Mouse (Mus musculus): ENCODE results near the gene Stag2. TPM values are rescaled to one million over a fixed set of nuclear protein-coding genes. Genes with fewer than 3 reads are reported as not detected.

Stag2 gene
- polyA plus RNA-seq, 1 experiment = 8.2 TPM

- Histone ChIP-seq H3K4me3 (peak overlapping the region; percentile 59), H3K4me2 (ENCODE audit: low read depth) (peak overlapping the region; percentile 81), H3ac (ENCODE audit: control insufficient read depth, insufficient read length) (no peak overlapping the region), H3K27me3 (ENCODE audit: control insufficient read depth, insufficient read depth, insufficient read length) (no peaks in the 10 kb centered on the region), H3K79me2 (ENCODE audit: control insufficient read depth, insufficient read depth) (peaks cover 67% of the 10 kb centered on the region), H3K36me3 (ENCODE audit: control insufficient read depth, insufficient read depth) (no peaks in the 10 kb centered on the region)
- TF ChIP-seq E2F4 (IDR thresholded peaks at IDR 0.05; ENCODE audit: insufficient read depth) (no peak), REST (IDR thresholded peaks at IDR 0.05; ENCODE audit: insufficient read depth, insufficient read length) (no peak), SRF (IDR thresholded peaks at IDR 0.05; ENCODE audit: control insufficient read depth, insufficient read length, low read depth) (no peak), MYOG (IDR thresholded peaks at IDR 0.05; ENCODE audit: control insufficient read depth in 1 of 3, insufficient read depth in 1 of 3, insufficient read length in 2 of 3, low read depth in 2 of 3) (no peak), POLR2A (IDR thresholded peaks at IDR 0.05; ENCODE audit: insufficient read length, low read depth) (no peak), MAX (IDR thresholded peaks at IDR 0.05; ENCODE audit: low read depth) (no peak), USF1 (IDR thresholded peaks at IDR 0.05; ENCODE audit: low read depth) (no peak)
These were observed 3.9 kb downstream of the Stag2 start for GRCm38 (mm10) chrX:42153056-42153455.

DNA sequence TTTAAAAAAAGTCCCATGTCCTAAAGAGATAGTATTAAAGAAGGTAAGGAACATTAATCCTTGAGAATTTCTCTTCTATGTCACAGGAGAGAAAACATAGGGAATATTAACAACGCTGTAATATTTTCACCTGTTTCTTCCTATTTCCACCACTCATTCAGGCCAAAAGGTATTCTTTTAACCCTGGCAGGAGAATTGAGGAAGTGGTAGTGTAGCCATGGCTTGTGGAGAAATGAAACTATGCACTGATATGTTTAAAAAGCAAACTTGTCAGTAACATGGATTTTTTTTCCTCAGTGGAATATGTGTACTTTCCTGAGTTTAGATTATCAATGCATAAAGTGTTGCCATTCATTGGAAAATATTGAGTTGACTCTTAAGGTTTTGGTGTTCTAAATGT lies 16.3 kb downstream of the Stag2 start:
- Histone ChIP-seq H3K4me3 (no peak overlapping the region), H3K36me3 (ENCODE audit: control insufficient read depth, insufficient read depth) (no peaks in the 10 kb centered on the region)

DNA sequence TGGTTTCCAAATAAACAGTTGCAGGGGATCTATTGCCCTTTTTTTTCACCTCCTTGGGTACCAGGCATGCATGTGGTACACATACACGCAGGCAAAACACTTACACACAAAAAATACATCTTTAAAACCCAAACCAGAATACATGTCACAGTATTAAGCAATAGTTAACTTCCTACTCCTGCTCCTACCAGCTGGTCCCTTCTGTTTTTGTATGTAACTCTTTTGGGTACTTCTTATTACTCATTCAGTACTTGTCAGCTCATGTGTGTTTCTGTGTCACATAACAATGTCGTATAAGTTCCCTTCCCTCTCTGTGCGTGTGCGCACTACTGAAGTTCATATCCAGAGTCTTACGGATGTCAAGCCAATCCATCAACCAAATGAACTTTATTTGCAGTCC lies 21.7 kb downstream of the Stag2 start:
- TF ChIP-seq MYOG (IDR thresholded peaks at IDR 0.05; ENCODE audit: control insufficient read depth in 1 of 3, insufficient read depth in 1 of 3, insufficient read length in 2 of 3, low read depth in 2 of 3) (no peak), SRF (IDR thresholded peaks at IDR 0.05; ENCODE audit: control insufficient read depth, insufficient read length, low read depth) (no peak), REST (IDR thresholded peaks at IDR 0.05; ENCODE audit: insufficient read depth, insufficient read length) (no peak), TCF3 (IDR thresholded peaks at IDR 0.05; ENCODE audit: insufficient read length, low read depth) (no peak), CEBPB (IDR thresholded peaks at IDR 0.05; ENCODE audit: insufficient read depth, poor library complexity, severe bottlenecking) (no peak), POLR2A (IDR thresholded peaks at IDR 0.05; ENCODE audit: insufficient read length, low read depth) (no peak), POLR2AphosphoS2 (IDR thresholded peaks at IDR 0.05; ENCODE audit: insufficient read length, low read depth) (no peak), MAX (IDR thresholded peaks at IDR 0.05; ENCODE audit: low read depth) (no peak), USF1 (IDR thresholded peaks at IDR 0.05; ENCODE audit: low read depth) (no peak), MYOD1 (IDR thresholded peaks at IDR 0.05; ENCODE audit: control insufficient read depth in 1 of 3, insufficient read length in 2 of 3, low read depth in 2 of 3) (no peak), E2F4 (IDR thresholded peaks at IDR 0.05; ENCODE audit: insufficient read depth) (no peak), TCF12 (IDR thresholded peaks at IDR 0.05; ENCODE audit: insufficient read depth, poor library complexity, severe bottlenecking) (no peak)
- H3K79me2 ChIP-seq (ENCODE audit: control insufficient read depth, insufficient read depth) = peaks cover 94% of the 10 kb centered on the region
- no peaks in the 10 kb centered on the region for H3K36me3 ChIP-seq (ENCODE audit: control insufficient read depth, insufficient read depth)
- H3K4me3 ChIP-seq = no peak overlapping the region
- no peak overlapping the region for H3ac ChIP-seq (ENCODE audit: control insufficient read depth, insufficient read length)
- no peak overlapping the region for H3K4me2 ChIP-seq (ENCODE audit: low read depth)
- no peaks in the 10 kb centered on the region for H3K27me3 ChIP-seq (ENCODE audit: control insufficient read depth, insufficient read depth, insufficient read length)

More for the DNA sequence above, 16.3 kb downstream of the Stag2 start:
- H3K27me3 ChIP-seq (ENCODE audit: control insufficient read depth, insufficient read depth, insufficient read length) = no peaks in the 10 kb centered on the region
- peaks cover 90% of the 10 kb centered on the region for H3K79me2 ChIP-seq (ENCODE audit: control insufficient read depth, insufficient read depth)
- no peak overlapping the region for H3K4me2 ChIP-seq (ENCODE audit: low read depth)
- TF ChIP-seq POLR2AphosphoS2 (IDR thresholded peaks at IDR 0.05; ENCODE audit: insufficient read length, low read depth) (no peak), POLR2A (IDR thresholded peaks at IDR 0.05; ENCODE audit: insufficient read length, low read depth) (no peak), MYOG (IDR thresholded peaks at IDR 0.05; ENCODE audit: control insufficient read depth in 1 of 3, insufficient read depth in 1 of 3, insufficient read length in 2 of 3, low read depth in 2 of 3) (no peak), SRF (IDR thresholded peaks at IDR 0.05; ENCODE audit: control insufficient read depth, insufficient read length, low read depth) (no peak), MAX (IDR thresholded peaks at IDR 0.05; ENCODE audit: low read depth) (no peak), MYOD1 (IDR thresholded peaks at IDR 0.05; ENCODE audit: control insufficient read depth in 1 of 3, insufficient read length in 2 of 3, low read depth in 2 of 3) (no peak), CEBPB (IDR thresholded peaks at IDR 0.05; ENCODE audit: insufficient read depth, poor library complexity, severe bottlenecking) (no peak), TCF12 (IDR thresholded peaks at IDR 0.05; ENCODE audit: insufficient read depth, poor library complexity, severe bottlenecking) (no peak), TCF3 (IDR thresholded peaks at IDR 0.05; ENCODE audit: insufficient read length, low read depth) (no peak), REST (IDR thresholded peaks at IDR 0.05; ENCODE audit: insufficient read depth, insufficient read length) (no peak), E2F4 (IDR thresholded peaks at IDR 0.05; ENCODE audit: insufficient read depth) (no peak), USF1 (IDR thresholded peaks at IDR 0.05; ENCODE audit: low read depth) (no peak)
- H3ac ChIP-seq (ENCODE audit: control insufficient read depth, insufficient read length) = no peak overlapping the region

- H3K79me2 ChIP-seq (ENCODE audit: control insufficient read depth, insufficient read depth) = peaks cover 73% of the 10 kb centered on the region
- TF ChIP-seq POLR2AphosphoS2 (IDR thresholded peaks at IDR 0.05; ENCODE audit: insufficient read length, low read depth) = no peak
- no peak for TF ChIP-seq USF1 (IDR thresholded peaks at IDR 0.05; ENCODE audit: low read depth)
- no peak for TF ChIP-seq MAX (IDR thresholded peaks at IDR 0.05; ENCODE audit: low read depth)
- no peak for TF ChIP-seq E2F4 (IDR thresholded peaks at IDR 0.05; ENCODE audit: insufficient read depth)
- no peak for TF ChIP-seq SRF (IDR thresholded peaks at IDR 0.05; ENCODE audit: control insufficient read depth, insufficient read length, low read depth)
- no peak for TF ChIP-seq MYOG (IDR thresholded peaks at IDR 0.05; ENCODE audit: control insufficient read depth in 1 of 3, insufficient read depth in 1 of 3, insufficient read length in 2 of 3, low read depth in 2 of 3)
- no peak for TF ChIP-seq CEBPB (IDR thresholded peaks at IDR 0.05; ENCODE audit: insufficient read depth, poor library complexity, severe bottlenecking)
- TF ChIP-seq TCF12 (IDR thresholded peaks at IDR 0.05; ENCODE audit: insufficient read depth, poor library complexity, severe bottlenecking) = no peak
- no peak for TF ChIP-seq MYOD1 (IDR thresholded peaks at IDR 0.05; ENCODE audit: control insufficient read depth in 1 of 3, insufficient read length in 2 of 3, low read depth in 2 of 3)
- TF ChIP-seq TCF3 (IDR thresholded peaks at IDR 0.05; ENCODE audit: insufficient read length, low read depth) = no peak
- TF ChIP-seq REST (IDR thresholded peaks at IDR 0.05; ENCODE audit: insufficient read depth, insufficient read length) = no peak
- no peak for TF ChIP-seq POLR2A (IDR thresholded peaks at IDR 0.05; ENCODE audit: insufficient read length, low read depth)
- no peak overlapping the region for H3K4me2 ChIP-seq (ENCODE audit: low read depth)
- H3K36me3 ChIP-seq (ENCODE audit: control insufficient read depth, insufficient read depth) = no peaks in the 10 kb centered on the region
- no peak overlapping the region for H3K4me3 ChIP-seq
- no peaks in the 10 kb centered on the region for H3K27me3 ChIP-seq (ENCODE audit: control insufficient read depth, insufficient read depth, insufficient read length)
- H3ac ChIP-seq (ENCODE audit: control insufficient read depth, insufficient read length) = no peak overlapping the region
These were observed 38.5 kb downstream of the Stag2 start for GRCm38 (mm10) chrX:42187590-42187989.

All from myocyte (in vitro differentiated cells).